Comparison of ENCODE assay signal across 1 mouse cellular context in genomic region chr2:155947390-155948002, GRCm38 (mm10).
TF ChIP-seq lines count a peak whose summit lies in the region.

No protein-coding gene starts in this region.

TF ChIP-seq in MEL, 35 proteins besides CTCF, POLR2A, EP300 and RAD21 (continued from another document):
- TF ChIP-seq MAFK (IDR thresholded peaks at IDR 0.05; ENCODE audit: borderline replicate concordance, low read depth, low read length): no peak
- no peak for TF ChIP-seq USF2 (IDR thresholded peaks at IDR 0.05; ENCODE audit: borderline replicate concordance in 1 of 2, insufficient read depth in 1 of 2, low read depth in 1 of 2, low read length in 2 of 2)
- no peak for TF ChIP-seq POLR2AphosphoS5 (IDR thresholded peaks at IDR 0.05; ENCODE audit: borderline replicate concordance, low read depth, low read length)
- TF ChIP-seq SIN3A (IDR thresholded peaks at IDR 0.05; ENCODE audit: low read length): peak; percentile 97
- TF ChIP-seq ETS1 (IDR thresholded peaks at IDR 0.05; ENCODE audit: low read depth, low read length): peak; percentile 91
- TF ChIP-seq ELF1 (IDR thresholded peaks at IDR 0.05; ENCODE audit: low read depth, low read length): peak; percentile 80
- TF ChIP-seq ZNF384 (IDR thresholded peaks at IDR 0.05; ENCODE audit: low read depth, low read length): no peak
- no peak for TF ChIP-seq TBP (IDR thresholded peaks at IDR 0.05; ENCODE audit: low read depth, low read length)
- peak; percentile 70 for TF ChIP-seq TAL1 (IDR thresholded peaks at IDR 0.05; ENCODE audit: low read length)
- no peak for TF ChIP-seq ZMIZ1 (IDR thresholded peaks at IDR 0.05; ENCODE audit: low read depth, low read length)
